Mouse (Mus musculus) ovary, postnatal 14 days (tissue): ENCODE measurements around the gene Cryl1.

ENCODE experiments used
- DNase-seq: peaks from one replicate; pipeline ENCODE4 v3.0.0; 2022; ENCODE audit warnings: low spot score

Cryl1 gene

DNA sequence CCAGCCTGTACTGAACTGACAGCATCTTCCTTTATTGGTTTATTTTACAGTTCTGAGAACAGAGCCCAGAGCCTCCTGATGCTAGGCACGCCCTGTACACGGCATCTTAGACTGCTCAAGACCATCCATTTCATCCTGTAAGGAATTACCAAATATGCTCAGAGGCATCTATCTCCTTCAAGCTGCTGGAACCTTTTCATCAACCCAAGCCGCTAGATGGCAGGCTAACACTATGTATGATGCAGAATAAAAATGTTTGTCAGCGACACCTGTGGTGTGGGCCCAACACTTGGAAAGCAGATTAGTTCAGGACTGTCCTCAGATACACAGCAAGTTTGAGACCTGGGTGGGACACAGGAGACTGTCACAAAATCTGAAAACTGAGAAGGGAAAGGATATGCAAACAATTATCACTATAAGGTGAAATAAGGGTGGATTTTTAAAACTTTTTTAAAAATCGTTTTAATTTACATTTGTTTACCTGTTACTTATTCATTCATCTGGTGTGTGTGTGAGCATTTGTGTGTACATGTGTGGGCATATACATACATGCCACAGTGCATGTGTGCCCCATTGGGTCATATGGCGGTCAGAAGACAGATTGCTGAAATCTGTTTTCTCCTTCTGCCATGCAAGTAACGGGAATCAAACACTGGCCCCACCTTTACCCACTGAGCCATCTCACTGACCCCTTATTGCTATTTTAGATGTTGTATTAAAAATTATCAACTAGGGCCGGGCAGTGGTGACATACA, 25.8 kb downstream of the Cryl1 start:
- DNase-seq, result peak; percentile 60

- no peak for DNase-seq
Measured at GRCm38 (mm10) chr14:57367327-57367726, 31.0 kb downstream of the Cryl1 start.

GRCm38 (mm10) chr14:57366724-57367123, 31.6 kb downstream of the Cryl1 start:
- no peak for DNase-seq

GRCm38 (mm10) chr14:57365341-57365740, 33.0 kb downstream of the Cryl1 start:
- DNase-seq, result no peak

GRCm38 (mm10) chr14:57363833-57364232, 34.5 kb downstream of the Cryl1 start:
- no peak for DNase-seq

GRCm38 (mm10) chr14:57362726-57363660, 35.3 kb downstream of the Cryl1 start:
- peak; percentile 70 for DNase-seq

DNA sequence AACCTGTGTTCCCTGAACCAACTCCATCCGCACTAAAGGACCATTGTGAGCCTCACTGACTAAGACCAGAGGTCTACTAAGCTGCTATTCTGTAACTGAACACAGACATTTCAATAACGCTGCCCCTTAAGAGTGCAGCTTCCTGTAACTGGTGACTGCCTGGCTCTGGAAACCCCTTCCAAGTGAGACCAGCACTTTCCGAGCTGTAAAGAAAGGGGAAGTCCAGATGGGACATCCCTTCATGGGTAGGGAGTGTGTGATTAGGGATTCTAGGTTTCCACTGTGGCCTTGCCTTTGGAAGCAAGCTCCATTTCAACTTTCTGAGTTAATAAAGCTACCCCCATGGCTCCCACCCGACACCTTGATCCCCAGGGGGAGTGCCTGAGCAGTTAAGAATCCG, 41.3 kb downstream of the Cryl1 start:
- DNase-seq, result no peak

GRCm38 (mm10) chr14:57351521-57352235, 46.7 kb downstream of the Cryl1 start:
- no peak for DNase-seq

- DNase-seq, result no peak
Measured at GRCm38 (mm10) chr14:57349955-57350354, 48.4 kb downstream of the Cryl1 start.

DNA sequence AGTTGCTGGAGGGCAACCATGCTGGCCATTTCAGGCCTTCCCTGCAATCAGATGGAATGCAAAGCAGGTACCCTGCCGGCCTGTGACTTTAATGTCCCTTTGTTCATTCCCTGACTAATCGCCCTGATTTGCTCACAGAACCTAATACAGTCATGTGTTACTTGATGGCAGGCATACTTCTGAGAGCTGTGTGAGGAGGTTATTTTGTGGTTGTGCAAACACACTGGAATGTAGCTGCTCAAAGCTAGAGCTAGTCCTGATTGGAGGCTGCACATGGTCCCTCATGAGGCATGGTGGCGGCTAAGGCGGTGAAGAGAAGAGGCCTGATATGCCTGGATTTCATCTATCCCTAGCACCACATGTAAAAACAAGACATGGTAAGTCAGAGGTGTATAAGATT, 50.2 kb downstream of the Cryl1 start:
- DNase-seq, result no peak

DNA sequence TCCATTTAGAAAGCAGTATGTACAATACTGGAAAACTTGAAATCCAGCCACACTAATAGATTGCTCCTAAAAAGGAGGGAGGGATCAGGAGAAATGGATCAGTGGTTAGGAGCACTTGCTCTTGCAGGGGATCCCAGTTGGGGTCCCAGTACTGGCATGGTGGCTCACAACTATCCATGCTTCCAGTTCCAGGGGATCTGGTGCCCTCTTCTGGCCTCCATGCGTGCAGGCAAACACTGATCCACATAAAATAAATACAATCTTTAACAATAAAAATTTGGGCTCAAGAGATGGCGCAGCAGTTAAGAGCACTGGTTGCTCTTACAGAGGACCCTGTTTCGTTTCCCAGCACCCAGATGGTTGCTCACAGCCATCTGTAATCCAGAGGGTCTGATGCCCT, 52.2 kb downstream of the Cryl1 start:
- no peak for DNase-seq

DNA sequence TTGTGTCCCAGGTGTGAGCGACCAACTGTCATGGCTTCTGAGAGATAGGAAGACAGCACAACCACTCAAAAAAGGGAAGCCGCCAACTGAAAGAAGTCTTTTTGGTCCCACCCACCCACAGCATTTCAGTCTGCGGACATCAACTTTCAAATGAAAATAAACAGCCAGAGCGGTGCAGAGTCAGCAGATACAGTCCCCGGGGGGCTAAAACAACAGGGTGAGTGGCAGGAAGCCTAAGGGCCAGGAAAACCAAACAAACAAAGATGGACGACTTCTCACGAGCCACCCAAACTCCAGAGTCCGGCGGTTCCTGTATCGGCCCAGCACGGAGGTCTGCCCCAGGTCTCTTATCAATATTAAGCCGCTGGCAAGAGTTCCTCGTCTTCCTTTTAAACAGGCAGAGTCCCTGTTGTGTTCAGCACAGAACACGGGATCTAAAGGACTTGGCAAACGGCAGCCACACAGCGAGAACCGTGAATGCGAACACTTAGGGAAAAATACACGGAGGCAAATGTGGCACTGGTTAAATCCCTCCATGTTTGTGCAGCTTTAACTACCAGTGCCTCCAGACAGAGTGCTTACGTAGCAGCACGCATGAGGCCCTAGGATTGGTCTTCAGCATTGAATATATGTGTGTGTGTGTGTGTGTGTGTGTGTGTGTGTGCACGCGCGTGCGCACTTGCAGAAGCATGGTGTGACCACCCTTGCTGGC, 53.4 kb downstream of the Cryl1 start:
- peak; percentile 10 for DNase-seq

DNA sequence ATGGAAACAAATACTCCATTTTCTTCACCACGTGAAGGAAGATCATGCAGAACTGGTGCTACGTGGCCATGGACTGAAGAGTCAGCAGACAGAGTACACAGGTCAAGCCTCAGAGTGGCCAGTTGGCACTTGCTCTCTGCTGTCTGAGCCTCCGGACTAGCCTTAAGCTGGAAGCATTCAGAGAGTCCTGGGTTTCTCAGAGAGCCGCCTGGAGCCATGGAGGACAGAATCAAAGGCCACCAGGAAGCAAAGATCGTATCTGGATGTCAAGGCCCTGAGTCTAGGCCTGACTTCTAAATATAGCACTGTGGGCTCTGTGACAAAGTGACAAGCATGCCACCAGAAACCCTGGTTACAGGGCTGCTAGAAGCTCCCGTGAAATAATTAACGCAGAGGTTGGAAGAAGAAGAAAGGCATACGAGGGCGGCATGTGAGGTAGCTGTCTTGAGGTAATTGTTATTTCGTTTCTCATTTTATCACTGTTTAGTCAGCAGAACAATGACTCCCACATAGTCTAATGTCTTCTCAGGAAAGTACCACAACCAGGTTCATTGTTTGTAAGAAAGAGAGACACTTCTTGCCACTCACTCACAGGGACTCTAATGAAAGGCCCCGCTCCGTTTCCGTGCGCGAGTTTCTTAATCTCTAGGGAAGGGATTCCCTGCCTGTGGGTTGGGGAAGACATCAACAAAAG, 55.1 kb downstream of the Cryl1 start:
- no peak for DNase-seq

DNA sequence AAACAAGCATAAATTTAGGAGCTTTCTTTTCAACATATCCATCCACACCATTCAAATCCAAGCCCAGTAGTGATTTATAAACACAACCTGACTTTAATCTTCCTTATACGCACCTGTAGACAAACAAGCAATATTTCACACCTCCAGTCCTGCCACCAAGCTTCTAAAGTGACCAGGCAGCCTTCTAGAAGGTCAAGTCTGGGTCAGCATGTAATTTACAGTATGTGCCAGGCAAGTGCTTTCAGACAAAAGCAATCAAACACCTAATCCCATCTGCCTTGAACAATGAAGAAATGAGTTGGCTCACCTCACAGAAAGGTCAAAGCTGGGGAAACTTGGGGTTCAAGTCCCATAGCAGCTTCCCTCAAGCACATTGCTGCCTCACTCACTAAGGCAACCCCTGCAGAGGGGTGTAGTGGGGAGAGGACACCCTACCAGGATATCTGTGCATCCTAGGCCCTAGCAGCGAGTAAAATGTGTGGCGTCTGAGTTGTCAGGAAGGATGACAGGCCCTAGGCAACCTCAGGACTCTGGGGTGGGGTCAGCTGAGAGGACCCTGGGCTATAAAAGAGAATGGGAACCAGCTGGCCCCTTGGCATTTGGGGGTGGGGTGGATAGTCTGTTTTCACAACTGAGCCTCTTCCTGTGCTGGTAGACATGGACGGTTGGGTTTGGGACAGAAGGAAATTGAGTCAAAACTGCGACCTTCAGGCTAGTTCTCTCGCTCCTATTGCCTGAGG, 55.8 kb downstream of the Cryl1 start:
- no peak for DNase-seq

- DNase-seq, result no peak
Measured at GRCm38 (mm10) chr14:57338666-57339065, 59.7 kb downstream of the Cryl1 start.

GRCm38 (mm10) chr14:57334833-57335232, 63.5 kb downstream of the Cryl1 start:
- no peak for DNase-seq

GRCm38 (mm10) chr14:57332503-57332902, 65.8 kb downstream of the Cryl1 start:
- no peak for DNase-seq

GRCm38 (mm10) chr14:57331097-57331496, 67.2 kb downstream of the Cryl1 start:
- DNase-seq, result no peak

GRCm38 (mm10) chr14:57329600-57329999, 68.7 kb downstream of the Cryl1 start:
- no peak for DNase-seq

- DNase-seq, result no peak
Measured at GRCm38 (mm10) chr14:57326771-57327170, 71.6 kb downstream of the Cryl1 start.

GRCm38 (mm10) chr14:57318812-57319211, 79.5 kb downstream of the Cryl1 start:
- no peak for DNase-seq
